ENCODE assay signal across 25 mouse cellular contexts in genomic region chr2:20910446-20910845, GRCm38 (mm10). TPM values are rescaled to one million over a fixed set of nuclear protein-coding genes. Genes with fewer than 3 reads are reported as not detected.
DNase-seq lines count a peak whose midpoint lies in the region.
"Had no signal": no experiment of that assay in that cellular context is flagged by ENCODE, and none has a peak within 500 bp of the region (broad histone marks: within the 10 kb centered on the region; RNA-seq: fewer than 3 reads in every experiment).

No protein-coding gene starts in this region.

- peaks cover 13% of the 10 kb centered on the region for H3K36me3 ChIP-seq in heart, embryonic 10.5 days
- H3K36me3 ChIP-seq: lung, embryonic 15.5 days; stomach, embryonic 15.5 days had no signal

- H3K4me1 ChIP-seq in heart, embryonic 10.5 days: peaks cover 22% of the 10 kb centered on the region
- H3K4me1 ChIP-seq: embryonic facial prominence, embryonic 13.5 days; forebrain, embryonic 10.5 days; hindbrain, embryonic 10.5 days; hindbrain, embryonic 15.5 days; limb, embryonic 13.5 days; midbrain, embryonic 10.5 days; midbrain, embryonic 15.5 days; stomach, embryonic 15.5 days had no signal

- peak; percentile 71 for DNase-seq in heart, embryonic 10.5 days (ENCODE audit: low spot score)
- no peak for DNase-seq in heart, postnatal 10 days
- peak; percentile 73 for DNase-seq in cerebellum, adult 11-12 months
- peak; percentile 81 for DNase-seq in cerebellum, adult 9-11 months
- no peak for DNase-seq in adrenal gland, postnatal 36 days
- no peak for DNase-seq in embryo, embryonic 9.5 days (ENCODE audit: extremely low spot score)
- no peak for DNase-seq in adrenal gland, postnatal 10 days
- DNase-seq: adrenal gland, postnatal 25 days; embryo, embryonic 11 days; gastrocnemius, postnatal 10 days; heart, postnatal 14 days; kidney, adult 8-10 months; kidney, postnatal 4 days; right cerebral cortex, postnatal 25 days; thymus, postnatal 14 days had no signal

- H3K27me3 ChIP-seq in heart, embryonic 10.5 days (ENCODE audit: insufficient read depth, poor library complexity, severe bottlenecking): no peaks in the 10 kb centered on the region
- H3K27me3 ChIP-seq: embryonic facial prominence, embryonic 13.5 days; hindbrain, embryonic 15.5 days; limb, embryonic 13.5 days; lung, embryonic 15.5 days; midbrain, embryonic 15.5 days; stomach, embryonic 15.5 days had no signal

- H3K27ac ChIP-seq in heart, embryonic 10.5 days: no peak overlapping the region
- H3K27ac ChIP-seq: embryonic facial prominence, embryonic 13.5 days; forebrain, embryonic 10.5 days; hindbrain, embryonic 10.5 days; hindbrain, embryonic 15.5 days; kidney, postnatal 0 days; limb, embryonic 13.5 days; lung, embryonic 15.5 days; midbrain, embryonic 10.5 days; midbrain, embryonic 15.5 days; stomach, embryonic 15.5 days had no signal

- H3K9me3 ChIP-seq in heart, embryonic 10.5 days: no peaks in the 10 kb centered on the region
- H3K9me3 ChIP-seq: embryonic facial prominence, embryonic 13.5 days; forebrain, embryonic 10.5 days; hindbrain, embryonic 10.5 days; hindbrain, embryonic 15.5 days; limb, embryonic 13.5 days; lung, embryonic 15.5 days; midbrain, embryonic 10.5 days; midbrain, embryonic 15.5 days; stomach, embryonic 15.5 days had no signal

- intact Hi-C loops in heart, postnatal 10 days (cut with DNase I): no loop called here

- WGBS in heart, embryonic 10.5 days: 91% methylated on average over 3 of the region's 3 CpGs

- H3K4me3 ChIP-seq in heart, embryonic 10.5 days: no peak overlapping the region
- H3K4me3 ChIP-seq: embryonic facial prominence, embryonic 13.5 days; forebrain, embryonic 10.5 days; hindbrain, embryonic 10.5 days; hindbrain, embryonic 15.5 days; limb, embryonic 13.5 days; lung, embryonic 15.5 days; midbrain, embryonic 10.5 days; midbrain, embryonic 15.5 days; stomach, embryonic 15.5 days had no signal

RNA-seq across cellular contexts. Expression of gene Arhgap21, which starts 58.2 kb away (rescaled TPM):
- polyA plus RNA-seq in heart, embryonic 10.5 days (2016; fragmentation: Nextera tagmentation; extraction: Ambion mirVana): 15.2 and 18.7 TPM in 2 replicates
- total RNA-seq in heart, postnatal 10 days (2021): 100 to 1,000 TPM; 105 to 112 TPM
- 10 to 100 TPM; 77.6 to 88.4 TPM for total RNA-seq in adrenal gland, postnatal 36 days (2021)
- 10 to 100 TPM; 57.5 to 78.3 TPM for total RNA-seq in adrenal gland, postnatal 10 days (2021)

Comparison
In these comparisons a context has a peak if more than half of its experiments do, and no peak if none do; other contexts are left out.
1. DNase-seq: peak in heart, embryonic 10.5 days (single experiment), cerebellum, adult 11-12 months (single experiment) and cerebellum, adult 9-11 months (single experiment); none in heart, postnatal 10 days (0 of 2), adrenal gland, postnatal 36 days (0 of 2), embryo, embryonic 9.5 days (single experiment) and adrenal gland, postnatal 10 days (single experiment).